Mouse (Mus musculus) lung, embryonic 15.5 days (tissue): ENCODE measurements around the gene Tusc2. TPM values are rescaled to one million over a fixed set of nuclear protein-coding genes. Genes with fewer than 3 reads are reported as not detected.

Experiments
- ATAC-seq: fragments of 200-750 bp; cut with Nextera tagmentation; 2 replicates; pipeline ENCODE4 v1.8.0; 2017; ENCODE audit warnings: moderate number of reproducible peaks, borderline replicate concordance; ENCODE audit not compliant: low FRiP score, low TSS enrichment; ENCODE audit errors: extremely low read depth
- H3K27ac ChIP-seq: fragments of 300-500 bp; sonication (generic); 2 replicates; pipeline ENCODE4 v1.5.1; 2015; ENCODE audit warnings: moderate library complexity, mild to moderate bottlenecking, inconsistent platforms
- H3K27me3 ChIP-seq: fragments of 300-500 bp; sonication (generic); 2 replicates; pipeline ENCODE4 v1.6.1; 2015; ENCODE audit warnings: inconsistent platforms
- H3K36me3 ChIP-seq: fragments of 300-500 bp; sonication (generic); 2 replicates; pipeline ENCODE4 v1.6.1; 2015; ENCODE audit warnings: inconsistent platforms
- H3K4me1 ChIP-seq: fragments of 300-500 bp; sonication (generic); 2 replicates; pipeline ENCODE4 v1.6.1; 2015; ENCODE audit warnings: inconsistent platforms
- H3K4me2 ChIP-seq: fragments of 300-500 bp; sonication (generic); 2 replicates; pipeline ENCODE4 v1.6.1; 2015; ENCODE audit warnings: inconsistent platforms, mild to moderate bottlenecking, moderate library complexity
- H3K4me3 ChIP-seq: fragments of 300-500 bp; sonication (generic); 2 replicates; pipeline ENCODE4 v1.5.1; 2015; ENCODE audit warnings: mild to moderate bottlenecking, inconsistent platforms
- H3K9ac ChIP-seq: fragments of 300-500 bp; sonication (generic); 2 replicates; pipeline ENCODE4 v1.6.1; 2015; ENCODE audit warnings: inconsistent platforms
- H3K9me3 ChIP-seq: fragments of 300-500 bp; sonication (generic); 2 replicates; pipeline ENCODE4 v1.6.1; 2016; ENCODE audit warnings: inconsistent platforms
- WGBS: fragments of 180-500 bp; shearing (Covaris S2); methylation state at CpG from one replicate; pipeline ENCODE4 v1.1.7; 2015; 5-methylcytosine and 5-hydroxymethylcytosine counted together
- polyA plus RNA-seq: library from polyadenylated mRNA; unstranded; fragments of >200 nt; fragmentation: Nextera tagmentation; extraction: Ambion mirVana; gene quantifications from 2 replicates; pipeline ENCODE4 v1.2.1, GENCODE M21; 2015

Tusc2 gene
- polyA plus RNA-seq, 1 experiment from 2014 or later, result 37.7 TPM

DNA sequence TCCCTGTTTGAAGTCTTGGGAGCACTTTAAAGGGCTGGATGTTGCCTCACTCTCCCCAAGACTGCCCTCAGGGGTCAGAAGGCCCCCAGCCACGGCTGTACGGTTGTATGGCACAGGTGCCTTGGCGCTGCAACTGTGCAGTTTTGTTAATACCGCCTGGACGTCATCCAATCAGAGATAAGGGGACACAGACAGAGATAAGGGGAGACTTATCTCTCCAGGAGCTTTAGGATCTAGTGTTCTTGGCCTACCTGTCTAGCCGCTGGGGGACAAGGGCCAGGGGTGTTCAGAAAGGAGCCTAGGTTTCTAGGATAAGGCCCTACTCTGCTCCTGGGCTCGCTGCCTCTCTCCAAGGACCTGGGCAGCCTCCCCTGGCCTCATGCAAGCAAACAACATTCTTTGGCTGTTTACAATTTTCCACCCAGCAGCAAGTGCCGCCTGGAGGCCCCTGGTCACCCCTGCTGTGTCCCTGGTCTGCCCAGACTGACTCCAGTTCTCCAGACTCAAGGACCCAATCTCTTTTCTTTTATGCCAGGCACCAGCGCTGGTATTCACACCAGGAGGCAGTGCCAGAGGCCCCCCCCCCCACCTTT, 44.7 kb downstream of the Tusc2 start:
- no peak for ATAC-seq
- no peak overlapping the region for H3K4me3 ChIP-seq

DNA sequence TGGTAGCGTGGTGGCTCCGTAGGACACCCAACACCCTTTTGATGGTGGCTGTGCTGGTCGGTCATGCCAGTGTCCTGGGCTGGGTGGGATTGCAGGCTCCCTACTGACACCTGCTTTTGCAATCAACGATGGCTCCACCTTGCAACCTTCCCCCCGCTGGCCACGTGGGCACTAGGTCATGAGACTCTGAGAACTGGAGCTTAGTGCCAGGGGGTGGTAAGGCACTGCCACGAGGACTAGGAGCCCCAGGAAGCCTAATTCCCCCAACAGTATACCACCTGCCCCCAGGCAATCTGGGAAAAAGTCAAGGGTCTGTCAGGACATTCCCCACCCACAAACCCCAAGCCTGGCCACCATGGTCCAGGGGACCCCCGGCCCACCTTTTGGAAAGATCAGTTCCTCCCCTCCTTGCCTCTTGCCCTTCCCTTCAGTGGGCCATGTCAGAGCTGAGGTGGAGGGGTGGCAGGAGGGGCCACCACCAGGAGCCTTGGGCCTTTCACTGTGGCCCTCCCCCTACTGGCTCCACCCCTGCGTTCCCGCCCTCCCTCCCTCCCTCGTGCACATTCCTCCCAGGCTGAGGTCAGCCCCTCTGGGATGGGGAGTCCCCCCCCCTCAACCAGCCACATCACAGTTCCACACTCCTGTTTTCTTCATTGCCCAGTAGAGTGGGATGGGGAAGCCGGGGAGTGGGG, 45.8 kb downstream of the Tusc2 start, which contains the start of gene Sema3b:
Gene Sema3b, minus strand, starts transcription at position 489 of the 692 bp plus-strand sequence.
- peak within 1 kb of the TSS; percentile 12 for H3K4me2 ChIP-seq
- H3K4me3 ChIP-seq, result no peak within 1 kb of the TSS
- no peak for ATAC-seq

More for the DNA sequence above, 44.7 kb downstream of the Tusc2 start:
- Histone ChIP-seq H3K36me3 (no peaks in the 10 kb centered on the region), H3K4me1 (peaks cover 57% of the 10 kb centered on the region), H3K4me2 (peak overlapping the region; percentile 29), H3K9me3 (no peaks in the 10 kb centered on the region), H3K9ac (no peak overlapping the region), H3K27me3 (no peaks in the 10 kb centered on the region), H3K27ac (peak overlapping the region; percentile 72)
- 25% methylated on average over 9 of the region's 9 CpGs for WGBS

DNA sequence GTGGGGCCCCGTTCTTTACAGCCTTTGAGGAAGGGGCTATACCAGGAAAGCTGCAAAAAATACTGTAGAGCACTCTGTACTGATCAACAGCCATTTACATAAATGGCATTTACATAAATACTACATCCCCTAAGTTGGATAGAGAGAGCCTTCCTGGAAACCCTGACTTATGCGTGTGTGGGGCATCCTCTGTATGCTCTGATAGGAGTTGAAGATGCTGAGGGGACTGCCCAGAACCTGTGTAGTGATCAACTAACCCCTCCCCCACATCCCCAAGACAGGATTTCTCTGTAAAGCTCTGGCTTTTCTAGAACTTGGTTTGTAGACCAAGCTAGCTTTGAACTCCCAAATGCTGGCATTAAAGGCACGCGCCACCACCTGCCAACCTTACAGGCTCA, 46.4 kb downstream of the Tusc2 start:
- H3K4me2 ChIP-seq, result no peak overlapping the region
- H3K27ac ChIP-seq, result no peak overlapping the region
- no peaks in the 10 kb centered on the region for H3K9me3 ChIP-seq
- no peak for ATAC-seq
- peaks cover 65% of the 10 kb centered on the region for H3K4me1 ChIP-seq
- peaks cover 8% of the 10 kb centered on the region for H3K36me3 ChIP-seq
- H3K27me3 ChIP-seq, result no peaks in the 10 kb centered on the region
- no peak overlapping the region for H3K9ac ChIP-seq
- no peak overlapping the region for H3K4me3 ChIP-seq
- 65% methylated on average over 4 of the region's 4 CpGs for WGBS

More for the DNA sequence above, 45.8 kb downstream of the Tusc2 start, which contains the start of gene Sema3b:
- no peaks in the 10 kb centered on the region for H3K27me3 ChIP-seq
- H3K4me1 ChIP-seq, result peaks cover 69% of the 10 kb centered on the region
- no peak within 1 kb of the TSS for H3K9ac ChIP-seq
- peak within 1 kb of the TSS; percentile 72 for H3K27ac ChIP-seq
- H3K9me3 ChIP-seq, result no peaks in the 10 kb centered on the region
- peaks cover 2% of the 10 kb centered on the region for H3K36me3 ChIP-seq
- 42% methylated on average over 11 of the region's 12 CpGs for WGBS

DNA sequence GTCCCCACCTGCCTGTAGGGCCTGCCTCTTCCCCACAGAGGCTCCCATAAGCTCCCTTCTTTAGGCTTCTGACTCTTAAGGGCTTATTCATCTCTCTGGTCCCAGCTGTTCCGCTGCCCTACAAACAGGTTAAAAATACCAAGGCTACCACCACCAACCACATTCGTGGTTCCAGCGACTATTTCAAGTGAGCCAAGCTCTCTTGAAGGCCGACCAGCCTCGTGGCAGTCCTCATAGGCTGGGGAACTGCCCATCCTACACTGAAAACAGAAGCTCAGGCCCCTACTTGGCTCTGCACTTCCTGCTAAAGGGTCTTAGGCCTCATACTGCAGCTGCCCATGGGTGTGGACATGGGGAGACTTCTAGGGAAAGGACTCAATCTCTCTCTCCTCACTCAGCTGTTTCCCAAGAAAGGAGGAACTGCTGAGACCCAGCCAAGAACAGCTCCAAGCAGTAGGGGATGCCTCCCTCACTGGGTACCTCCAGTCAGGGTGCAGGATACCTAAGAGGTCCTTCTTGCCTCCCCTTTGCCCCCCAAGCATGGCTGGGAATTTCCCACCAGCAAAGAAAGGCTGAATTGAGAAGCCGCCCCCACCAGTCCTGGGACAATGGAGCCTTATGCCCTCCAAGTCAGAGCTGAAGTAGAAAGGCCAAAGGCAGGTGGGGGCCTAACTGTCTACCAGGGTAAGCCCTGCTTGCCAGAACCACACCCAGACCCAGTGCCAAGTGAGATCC, 48.6 kb downstream of the Tusc2 start:
- Histone ChIP-seq H3K4me1 (peaks cover 55% of the 10 kb centered on the region), H3K27ac (peak overlapping the region; percentile 92), H3K4me2 (peak overlapping the region; percentile 85), H3K9ac (peak overlapping the region; percentile 61), H3K9me3 (no peaks in the 10 kb centered on the region), H3K36me3 (peaks cover 30% of the 10 kb centered on the region), H3K4me3 (peak overlapping the region; percentile 39; the same call in 1 of the 2 replicates), H3K27me3 (no peaks in the 10 kb centered on the region)
- ATAC-seq, result no peak
- 53% methylated on average over 6 of the region's 6 CpGs for WGBS

DNA sequence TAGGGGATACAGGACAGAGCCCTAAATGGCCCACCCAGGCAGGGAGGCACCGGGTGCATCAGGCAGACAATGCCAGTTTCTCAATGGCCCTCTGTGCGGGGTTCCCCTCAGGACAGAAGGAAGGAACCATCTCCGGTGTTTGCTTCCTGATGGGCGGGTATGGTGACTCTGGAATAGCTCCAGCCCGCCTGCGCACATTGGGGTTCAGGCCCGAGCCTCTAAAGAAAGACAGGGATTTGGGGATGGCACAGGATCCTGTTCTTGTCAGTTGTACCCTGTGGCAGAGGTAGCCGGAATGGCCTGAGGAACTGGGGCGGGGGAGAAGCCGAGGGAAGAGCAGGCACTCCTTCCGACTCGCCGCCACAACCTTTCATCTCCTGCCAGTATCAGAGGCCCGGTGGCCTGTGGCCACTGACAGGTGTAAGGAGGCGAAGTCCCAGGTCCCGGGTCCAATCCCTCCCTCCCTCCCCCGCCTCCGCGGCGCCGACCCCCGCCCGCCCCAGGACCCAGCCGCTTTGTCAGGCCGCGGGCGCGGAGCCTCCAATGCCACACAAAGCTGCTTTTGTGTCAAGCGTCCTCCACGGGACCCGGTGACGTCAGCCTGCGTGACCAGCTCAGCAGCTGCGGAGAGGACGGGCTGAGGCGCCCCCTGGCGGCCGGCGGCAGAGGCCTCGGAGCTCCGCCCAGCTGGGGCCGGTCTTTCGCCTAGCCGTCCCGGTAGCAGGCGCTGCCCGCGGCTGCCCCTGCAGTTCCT, 49.3 kb downstream of the Tusc2 start:
- Histone ChIP-seq H3K36me3 (peaks cover 35% of the 10 kb centered on the region), H3K4me1 (peaks cover 49% of the 10 kb centered on the region), H3K4me3 (peak overlapping the region; percentile 39), H3K27ac (peak overlapping the region; percentile 92), H3K4me2 (peak overlapping the region; percentile 85), H3K9me3 (no peaks in the 10 kb centered on the region), H3K9ac (peak overlapping the region; percentile 61), H3K27me3 (no peaks in the 10 kb centered on the region)
- WGBS, result 8% methylated on average over 40 of the region's 48 CpGs
- peak; percentile 93 for ATAC-seq

DNA sequence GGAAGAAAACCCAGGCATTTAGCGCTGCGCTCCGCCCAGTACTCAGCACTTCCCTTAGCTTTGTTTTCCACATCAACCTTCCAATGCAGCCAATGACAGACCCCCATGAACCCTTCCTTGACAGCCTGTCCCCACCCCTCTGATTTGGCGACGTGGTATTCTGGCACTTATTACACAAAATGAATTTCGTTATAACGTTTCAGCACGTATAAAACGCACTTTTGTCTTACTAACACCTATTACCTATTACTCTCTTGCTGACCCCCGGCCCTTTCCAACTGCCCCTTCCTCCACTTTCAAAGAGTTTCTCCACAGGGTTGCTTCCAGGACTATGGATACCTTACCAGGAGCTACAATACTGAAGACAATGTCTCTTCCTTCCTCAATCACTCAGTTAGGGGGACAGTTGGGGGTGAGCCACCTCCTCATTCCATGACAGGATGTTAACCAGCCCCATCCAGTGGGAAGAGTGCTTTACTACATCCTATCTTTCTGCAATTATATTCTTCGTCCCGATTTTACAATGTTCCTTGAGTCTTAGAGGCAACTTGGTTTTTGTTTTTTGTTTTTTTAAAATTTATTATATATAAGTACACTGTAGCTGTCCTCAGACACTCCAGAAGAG, 50.0 kb downstream of the Tusc2 start:
- WGBS, result 8% methylated on average over 12 of the region's 12 CpGs
- Histone ChIP-seq H3K9me3 (no peaks in the 10 kb centered on the region), H3K4me3 (peak overlapping the region; percentile 39), H3K36me3 (peaks cover 42% of the 10 kb centered on the region), H3K27me3 (no peaks in the 10 kb centered on the region), H3K27ac (peak overlapping the region; percentile 92), H3K4me1 (peaks cover 46% of the 10 kb centered on the region), H3K9ac (peak overlapping the region; percentile 18; the same call in 1 of the 2 replicates), H3K4me2 (peak overlapping the region; percentile 85)
- ATAC-seq, result peak; percentile 29; the same call in 1 of the 2 replicates

DNA sequence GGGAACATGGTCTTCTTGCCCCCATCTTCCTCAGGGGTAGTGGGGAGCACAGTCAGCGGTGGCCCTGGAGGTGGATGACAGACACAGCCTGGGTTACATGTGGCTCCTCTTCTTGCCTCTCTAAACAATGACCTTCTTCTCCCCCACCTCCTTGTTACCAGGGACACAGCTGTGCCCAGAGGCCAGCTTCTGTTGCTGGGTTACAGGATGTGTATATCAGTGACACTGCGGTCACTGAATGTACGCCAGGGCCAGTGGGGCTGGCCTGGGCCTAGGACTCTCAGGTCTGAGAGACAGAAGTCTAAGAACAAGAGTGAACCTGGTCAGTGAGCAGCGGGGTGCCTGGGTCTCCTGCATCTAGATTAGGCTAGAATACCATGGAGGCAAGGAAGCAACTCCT, 52.0 kb downstream of the Tusc2 start:
- H3K4me2 ChIP-seq, result no peak overlapping the region
- H3K27ac ChIP-seq, result 0 out of 2 replicates have a peak overlapping the region, but pooled peaks have one; percentile 3
- ATAC-seq, result no peak
- no peaks in the 10 kb centered on the region for H3K27me3 ChIP-seq
- peaks cover 50% of the 10 kb centered on the region for H3K4me1 ChIP-seq
- H3K9me3 ChIP-seq, result no peaks in the 10 kb centered on the region
- peaks cover 61% of the 10 kb centered on the region for H3K36me3 ChIP-seq
- no peak overlapping the region for H3K4me3 ChIP-seq
- WGBS, result 89% methylated on average over 4 of the region's 4 CpGs
- H3K9ac ChIP-seq, result no peak overlapping the region

Other genes starting within 250 kb of the Tusc2 start
- 9.7 and 11.4 TPM in 2 replicates for gene Hemk1, start 224.9 kb upstream of the Tusc2 start, polyA plus RNA-seq
- gene 6430571L13Rik, start 222.7 kb upstream of the Tusc2 start, polyA plus RNA-seq, result 0.47 and 0.79 TPM in 2 replicates
- 0.30 and 0.42 TPM in 2 replicates for gene Cacna2d2, start 163.6 kb upstream of the Tusc2 start, polyA plus RNA-seq
- gene Tmem115, start 29.3 kb upstream of the Tusc2 start, polyA plus RNA-seq, result 39.7 and 42.7 TPM in 2 replicates
- 26.0 and 28.4 TPM in 2 replicates for gene Cyb561d2, start 21.1 kb upstream of the Tusc2 start, polyA plus RNA-seq
- gene Nprl2, start 21.0 kb upstream of the Tusc2 start, polyA plus RNA-seq, result 39.2 and 42.2 TPM in 2 replicates
- 6.8 TPM in 2 replicates for gene Zmynd10, start 16.0 kb upstream of the Tusc2 start, polyA plus RNA-seq
- gene Rassf1, start 11.7 kb upstream of the Tusc2 start, polyA plus RNA-seq, result 57.7 and 64.1 TPM in 2 replicates
- 105 and 109 TPM in 2 replicates for gene Hyal2, start 4.7 kb downstream of the Tusc2 start, polyA plus RNA-seq
- gene Hyal1, start 13.7 kb downstream of the Tusc2 start, polyA plus RNA-seq, result 8.4 and 9.6 TPM in 2 replicates
- 18.2 and 18.6 TPM in 2 replicates for gene Naa80, start 15.6 kb downstream of the Tusc2 start, polyA plus RNA-seq
- 0.99 and 1.4 TPM in 2 replicates for gene Hyal3, start 17.6 kb downstream of the Tusc2 start, polyA plus RNA-seq
- 40.0 and 44.2 TPM in 2 replicates for gene Ifrd2, start 24.4 kb downstream of the Tusc2 start, polyA plus RNA-seq
- gene Sema3b, start 46.0 kb downstream of the Tusc2 start, polyA plus RNA-seq, result 8.2 and 9.1 TPM in 2 replicates
- gene Gnai2, start 72.1 kb downstream of the Tusc2 start, polyA plus RNA-seq, result 469 and 478 TPM in 2 replicates
- 3.9 and 4.1 TPM in 2 replicates for gene Slc38a3, start 106.3 kb downstream of the Tusc2 start, polyA plus RNA-seq
- 0.54 and 0.93 TPM in 2 replicates for gene Gnat1, start 116.5 kb downstream of the Tusc2 start, polyA plus RNA-seq
- 12.3 and 13.7 TPM in 2 replicates for gene Sema3f, start 147.2 kb downstream of the Tusc2 start, polyA plus RNA-seq
- gene Rbm5, start 207.7 kb downstream of the Tusc2 start, polyA plus RNA-seq, result 188 and 202 TPM in 2 replicates